Mouse (Mus musculus): ENCODE measurements around the gene Olfr314. TPM values are rescaled to one million over a fixed set of nuclear protein-coding genes. Genes with fewer than 3 reads are reported as not detected.
"Not testable (repeated sequence)": the region's sequence is repeated elsewhere in the genome, so short reads cannot be mapped to it uniquely, and the experiment has no call there.

Olfr314 gene
- total RNA-seq (2014; fragmentation: Nextera tagmentation) = not detected in 2 replicates
- total RNA-seq (2017) = 0.05 and 0.06 TPM in 2 replicates
- polyA plus RNA-seq (2012) = not detected in 2 replicates

- no peaks in the 10 kb centered on the region for H3K9me3 ChIP-seq (replicated peaks)
- TF ChIP-seq GATA2 (IDR thresholded peaks at IDR 0.05; ENCODE audit: borderline replicate concordance, low read depth, low read length) (no peak), GATA1 (IDR thresholded peaks at IDR 0.05; ENCODE audit: borderline replicate concordance, low read length) (no peak), POLR2AphosphoS5 (IDR thresholded peaks at IDR 0.05; ENCODE audit: insufficient replicate concordance, low read depth, low read length) (no peak), CTCF (IDR thresholded peaks at IDR 0.05; ENCODE audit: low read depth, low read length) (no peak), TAL1 (conservative IDR thresholded peaks at IDR 0.05; ENCODE audit: low read depth, low read length) (no peak)
- H3K4me1 ChIP-seq (ENCODE audit: insufficient read depth, low read depth, low read length) = no peaks in the 10 kb centered on the region
- no peaks in the 10 kb centered on the region for H3K36me3 ChIP-seq (replicated peaks)
- no peak for DNase-seq (ENCODE audit: low spot score)
- H3K27me3 ChIP-seq (ENCODE audit: insufficient read depth, low read length) = peaks cover 6% of the 10 kb centered on the region; the same call in 1 of the 2 replicates
- ATAC-seq (ENCODE audit: extremely low read depth, insufficient number of reproducible peaks, low FRiP score, poor library complexity, severe bottlenecking) = no peak
- no peak within 1 kb of the TSS for H3K4me3 ChIP-seq (ENCODE audit: low read depth, low read length)
Observed at GRCm38 (mm10) chr11:58782480-58783089, at the start of gene Olfr314. TSS of gene Olfr314 (plus strand) at chr11:58782952.

- Histone ChIP-seq H3K27me3 (ENCODE audit: insufficient read depth, low read length) (peaks cover 4% of the 10 kb centered on the region; the same call in 1 of the 2 replicates), H3K4me3 (ENCODE audit: low read depth, low read length) (no peak overlapping the region), H3K4me1 (ENCODE audit: insufficient read depth, low read depth, low read length) (no peaks in the 10 kb centered on the region), H3K9me3 (replicated peaks) (no peaks in the 10 kb centered on the region), H3K36me3 (replicated peaks) (no peaks in the 10 kb centered on the region)
- DNase-seq (ENCODE audit: low spot score) = no peak
- no peak for ATAC-seq (ENCODE audit: extremely low read depth, insufficient number of reproducible peaks, low FRiP score, poor library complexity, severe bottlenecking)
- TF ChIP-seq GATA1 (IDR thresholded peaks at IDR 0.05; ENCODE audit: borderline replicate concordance, low read length) = no peak
Observed at GRCm38 (mm10) chr11:58733372-58733771, 49.4 kb upstream of the Olfr314 start.

- Histone ChIP-seq H3K4me3 (ENCODE audit: low read depth, low read length) (no peak within 1 kb of the TSS), H3K27me3 (ENCODE audit: insufficient read depth, low read length) (0 out of 2 replicates have a peak, but pooled peaks cover 3% of the 10 kb centered on the region), H3K9me3 (replicated peaks) (no peaks in the 10 kb centered on the region), H3K36me3 (replicated peaks) (no peaks in the 10 kb centered on the region), H3K4me1 (ENCODE audit: insufficient read depth, low read depth, low read length) (no peaks in the 10 kb centered on the region)
- ATAC-seq (ENCODE audit: extremely low read depth, insufficient number of reproducible peaks, low FRiP score, poor library complexity, severe bottlenecking) (no peak), DNase-seq (ENCODE audit: low spot score) (no peak)
- TF ChIP-seq TAL1 (conservative IDR thresholded peaks at IDR 0.05; ENCODE audit: low read depth, low read length) = no peak
- no peak for TF ChIP-seq POLR2AphosphoS5 (IDR thresholded peaks at IDR 0.05; ENCODE audit: insufficient replicate concordance, low read depth, low read length)
- no peak for TF ChIP-seq CTCF (IDR thresholded peaks at IDR 0.05; ENCODE audit: low read depth, low read length)
- TF ChIP-seq GATA1 (IDR thresholded peaks at IDR 0.05; ENCODE audit: borderline replicate concordance, low read length) = no peak
- no peak for TF ChIP-seq GATA2 (IDR thresholded peaks at IDR 0.05; ENCODE audit: borderline replicate concordance, low read depth, low read length)
Observed at GRCm38 (mm10) chr11:58738792-58739262, 43.9 kb upstream of the Olfr314 start, which contains the start of gene Olfr317. TSS of gene Olfr317 (minus strand) at chr11:58739212.

GRCm38 (mm10) chr11:58751096-58751495, 31.7 kb upstream of the Olfr314 start:
- not testable (repeated sequence) for DNase-seq (ENCODE audit: low spot score); H3K27me3 ChIP-seq (ENCODE audit: insufficient read depth, low read length); H3K4me3 ChIP-seq (ENCODE audit: low read depth, low read length); H3K4me1 ChIP-seq (ENCODE audit: insufficient read depth, low read depth, low read length); H3K36me3 ChIP-seq (replicated peaks); H3K9me3 ChIP-seq (replicated peaks); ATAC-seq (ENCODE audit: extremely low read depth, insufficient number of reproducible peaks, low FRiP score, poor library complexity, severe bottlenecking)

- H3K36me3 ChIP-seq (replicated peaks) = no peaks in the 10 kb centered on the region
- H3K4me1 ChIP-seq (ENCODE audit: insufficient read depth, low read depth, low read length) = no peaks in the 10 kb centered on the region
- H3K9me3 ChIP-seq (replicated peaks) = no peaks in the 10 kb centered on the region
- H3K4me3 ChIP-seq (ENCODE audit: low read depth, low read length) = no peak within 1 kb of the TSS
- ATAC-seq (ENCODE audit: extremely low read depth, insufficient number of reproducible peaks, low FRiP score, poor library complexity, severe bottlenecking) = no peak
- no peak for DNase-seq (ENCODE audit: low spot score)
- no peaks in the 10 kb centered on the region for H3K27me3 ChIP-seq (ENCODE audit: insufficient read depth, low read length)
- TF ChIP-seq POLR2AphosphoS5 (IDR thresholded peaks at IDR 0.05; ENCODE audit: insufficient replicate concordance, low read depth, low read length) (no peak), GATA2 (IDR thresholded peaks at IDR 0.05; ENCODE audit: borderline replicate concordance, low read depth, low read length) (no peak), TAL1 (conservative IDR thresholded peaks at IDR 0.05; ENCODE audit: low read depth, low read length) (no peak), GATA1 (IDR thresholded peaks at IDR 0.05; ENCODE audit: borderline replicate concordance, low read length) (no peak), CTCF (IDR thresholded peaks at IDR 0.05; ENCODE audit: low read depth, low read length) (no peak)
Observed at GRCm38 (mm10) chr11:58752434-58752833, 30.3 kb upstream of the Olfr314 start, which contains the start of gene Olfr316. TSS of gene Olfr316 (plus strand) at chr11:58752734.

- no peaks in the 10 kb centered on the region for H3K4me1 ChIP-seq (ENCODE audit: insufficient read depth, low read depth, low read length)
- no peak for ATAC-seq (ENCODE audit: extremely low read depth, insufficient number of reproducible peaks, low FRiP score, poor library complexity, severe bottlenecking)
- peaks cover 2% of the 10 kb centered on the region; the same call in 1 of the 2 replicates for H3K27me3 ChIP-seq (ENCODE audit: insufficient read depth, low read length)
- no peaks in the 10 kb centered on the region for H3K36me3 ChIP-seq (replicated peaks)
- DNase-seq (ENCODE audit: low spot score) = no peak
- H3K9me3 ChIP-seq (replicated peaks) = no peaks in the 10 kb centered on the region
- TF ChIP-seq GATA2 (IDR thresholded peaks at IDR 0.05; ENCODE audit: borderline replicate concordance, low read depth, low read length) (no peak), GATA1 (IDR thresholded peaks at IDR 0.05; ENCODE audit: borderline replicate concordance, low read length) (no peak), POLR2AphosphoS5 (IDR thresholded peaks at IDR 0.05; ENCODE audit: insufficient replicate concordance, low read depth, low read length) (no peak), CTCF (IDR thresholded peaks at IDR 0.05; ENCODE audit: low read depth, low read length) (no peak), TAL1 (conservative IDR thresholded peaks at IDR 0.05; ENCODE audit: low read depth, low read length) (no peak)
- H3K4me3 ChIP-seq (ENCODE audit: low read depth, low read length) = no peak within 1 kb of the TSS
Observed at GRCm38 (mm10) chr11:58772888-58773287, 9.9 kb upstream of the Olfr314 start, which contains the start of gene Olfr315. TSS of gene Olfr315 (plus strand) at chr11:58773188.

All from G1E (cell line).